Mouse (Mus musculus): ENCODE data around the gene Stat5b. TPM values are rescaled to one million over a fixed set of nuclear protein-coding genes. Genes with fewer than 3 reads are reported as not detected.

The Stat5b gene
- polyA plus RNA-seq, 1 experiment: 14.5 TPM

GRCm38 (mm10) chr11:100850778-100851528 is 429 bp upstream of the Stat5b start:
- 3% methylated on average over 33 of the region's 33 CpGs for WGBS
- H3K4me3 ChIP-seq (replicated peaks; ENCODE audit: control insufficient read depth, low read depth, low read length): peak overlapping the region; percentile 92
- TF ChIP-seq CTCF (IDR thresholded peaks at IDR 0.05; ENCODE audit: control insufficient read depth, insufficient read depth, low read length) (no peak), POLR2A (IDR thresholded peaks at IDR 0.05; ENCODE audit: borderline replicate concordance, control insufficient read depth, low read depth, low read length) (no peak)
- no peaks in the 10 kb centered on the region; the same call in 1 of the 2 replicates for H3K4me1 ChIP-seq (ENCODE audit: control insufficient read depth, insufficient read depth, low read length)
- peak overlapping the region; percentile 97 for H3K27ac ChIP-seq (ENCODE audit: control insufficient read depth, insufficient read depth, low read depth, low read length, poor library complexity)

GRCm38 (mm10) chr11:100849456-100850037 is 977 bp downstream of the Stat5b start:
- TF ChIP-seq POLR2A (IDR thresholded peaks at IDR 0.05; ENCODE audit: borderline replicate concordance, control insufficient read depth, low read depth, low read length) (no peak), CTCF (IDR thresholded peaks at IDR 0.05; ENCODE audit: control insufficient read depth, insufficient read depth, low read length) (no peak)
- Histone ChIP-seq H3K4me1 (ENCODE audit: control insufficient read depth, insufficient read depth, low read length) (no peaks in the 10 kb centered on the region; the same call in 1 of the 2 replicates), H3K27ac (ENCODE audit: control insufficient read depth, insufficient read depth, low read depth, low read length, poor library complexity) (peak overlapping the region; percentile 97), H3K4me3 (replicated peaks; ENCODE audit: control insufficient read depth, low read depth, low read length) (peak overlapping the region; percentile 92)
- 3% methylated on average over 13 of the region's 13 CpGs for WGBS

- WGBS: 41% methylated on average over 6 of the region's 6 CpGs
- Histone ChIP-seq H3K27ac (ENCODE audit: control insufficient read depth, insufficient read depth, low read depth, low read length, poor library complexity) (no peak overlapping the region), H3K4me1 (ENCODE audit: control insufficient read depth, insufficient read depth, low read length) (no peaks in the 10 kb centered on the region; the same call in 1 of the 2 replicates)
Observed at GRCm38 (mm10) chr11:100848789-100849379, 1.6 kb downstream of the Stat5b start.

GRCm38 (mm10) chr11:100848080-100848479 is 2.4 kb downstream of the Stat5b start:
- Histone ChIP-seq H3K4me3 (replicated peaks; ENCODE audit: control insufficient read depth, low read depth, low read length) (no peak overlapping the region), H3K4me1 (ENCODE audit: control insufficient read depth, insufficient read depth, low read length) (no peaks in the 10 kb centered on the region; the same call in 1 of the 2 replicates), H3K27ac (ENCODE audit: control insufficient read depth, insufficient read depth, low read depth, low read length, poor library complexity) (no peak overlapping the region)
- 10% methylated on average over 4 of the region's 4 CpGs for WGBS
- TF ChIP-seq POLR2A (IDR thresholded peaks at IDR 0.05; ENCODE audit: borderline replicate concordance, control insufficient read depth, low read depth, low read length): no peak

More at GRCm38 (mm10) chr11:100848789-100849379, 1.6 kb downstream of the Stat5b start:
- H3K4me3 ChIP-seq (replicated peaks; ENCODE audit: control insufficient read depth, low read depth, low read length): peak overlapping the region; percentile 92
- TF ChIP-seq CTCF (IDR thresholded peaks at IDR 0.05; ENCODE audit: control insufficient read depth, insufficient read depth, low read length) (no peak), POLR2A (IDR thresholded peaks at IDR 0.05; ENCODE audit: borderline replicate concordance, control insufficient read depth, low read depth, low read length) (no peak)

- Histone ChIP-seq H3K4me1 (ENCODE audit: control insufficient read depth, insufficient read depth, low read length) (no peaks in the 10 kb centered on the region; the same call in 1 of the 2 replicates), H3K27ac (ENCODE audit: control insufficient read depth, insufficient read depth, low read depth, low read length, poor library complexity) (no peak overlapping the region), H3K4me3 (replicated peaks; ENCODE audit: control insufficient read depth, low read depth, low read length) (no peak overlapping the region)
- TF ChIP-seq CTCF (IDR thresholded peaks at IDR 0.05; ENCODE audit: control insufficient read depth, insufficient read depth, low read length) (no peak), POLR2A (IDR thresholded peaks at IDR 0.05; ENCODE audit: borderline replicate concordance, control insufficient read depth, low read depth, low read length) (no peak)
- 61% methylated on average over 4 of the region's 4 CpGs for WGBS
Observed at GRCm38 (mm10) chr11:100847572-100847971, 3.0 kb downstream of the Stat5b start.

DNA sequence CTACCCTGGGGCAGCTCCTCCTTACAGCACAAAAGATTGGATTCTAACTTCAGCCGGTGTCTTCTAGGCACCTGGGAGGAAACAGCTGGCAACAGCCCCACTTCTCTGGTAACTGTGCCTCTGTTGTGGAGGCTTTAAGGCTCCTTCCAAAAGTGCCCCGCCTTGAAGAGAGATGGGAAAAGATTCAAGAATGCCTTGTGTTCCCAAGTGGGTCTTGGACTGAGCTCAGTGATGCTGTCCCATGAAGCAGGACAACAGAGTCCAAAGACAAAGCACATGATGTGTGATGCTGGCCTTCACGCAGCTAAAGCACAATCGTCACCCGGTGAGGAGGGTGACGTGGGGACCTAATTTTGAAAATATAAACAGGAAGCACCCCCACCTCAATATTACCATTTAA is 4.7 kb downstream of the Stat5b start:
- no peak for TF ChIP-seq CTCF (IDR thresholded peaks at IDR 0.05; ENCODE audit: control insufficient read depth, insufficient read depth, low read length)
- no peak for TF ChIP-seq POLR2A (IDR thresholded peaks at IDR 0.05; ENCODE audit: borderline replicate concordance, control insufficient read depth, low read depth, low read length)
- Histone ChIP-seq H3K4me3 (replicated peaks; ENCODE audit: control insufficient read depth, low read depth, low read length) (no peak overlapping the region), H3K4me1 (ENCODE audit: control insufficient read depth, insufficient read depth, low read length) (peaks cover 1% of the 10 kb centered on the region; the same call in 1 of the 2 replicates), H3K27ac (ENCODE audit: control insufficient read depth, insufficient read depth, low read depth, low read length, poor library complexity) (no peak overlapping the region)
- WGBS: 52% methylated on average over 6 of the region's 6 CpGs

GRCm38 (mm10) chr11:100844121-100844520 is 6.4 kb downstream of the Stat5b start:
- Histone ChIP-seq H3K27ac (ENCODE audit: control insufficient read depth, insufficient read depth, low read depth, low read length, poor library complexity) (no peak overlapping the region), H3K4me1 (ENCODE audit: control insufficient read depth, insufficient read depth, low read length) (peaks cover 1% of the 10 kb centered on the region; the same call in 1 of the 2 replicates), H3K4me3 (replicated peaks; ENCODE audit: control insufficient read depth, low read depth, low read length) (no peak overlapping the region)
- no peak for TF ChIP-seq POLR2A (IDR thresholded peaks at IDR 0.05; ENCODE audit: borderline replicate concordance, control insufficient read depth, low read depth, low read length)
- TF ChIP-seq CTCF (IDR thresholded peaks at IDR 0.05; ENCODE audit: control insufficient read depth, insufficient read depth, low read length): no peak
- WGBS: 83% methylated on average over 4 of the region's 4 CpGs

- no peak overlapping the region for H3K27ac ChIP-seq (ENCODE audit: control insufficient read depth, insufficient read depth, low read depth, low read length, poor library complexity)
- TF ChIP-seq CTCF (IDR thresholded peaks at IDR 0.05; ENCODE audit: control insufficient read depth, insufficient read depth, low read length) (no peak), POLR2A (IDR thresholded peaks at IDR 0.05; ENCODE audit: borderline replicate concordance, control insufficient read depth, low read depth, low read length) (no peak)
- H3K4me1 ChIP-seq (ENCODE audit: control insufficient read depth, insufficient read depth, low read length): peaks cover 1% of the 10 kb centered on the region; the same call in 1 of the 2 replicates
- 71% methylated on average over 8 of the region's 8 CpGs for WGBS
- no peak overlapping the region for H3K4me3 ChIP-seq (replicated peaks; ENCODE audit: control insufficient read depth, low read depth, low read length)
Observed at GRCm38 (mm10) chr11:100843070-100843669, 7.4 kb downstream of the Stat5b start.
